Mouse (Mus musculus): ENCODE measurements at regions not wholly inside any gene's neighbourhood (a gene's known extent, or its start where the extent isn't known, plus 50 kb on each side); places are given as distances from the start of the nearest gene placed in this dataset.
"Not testable (repeated sequence)": the region's sequence is repeated elsewhere in the genome, so short reads cannot be mapped to it uniquely, and the experiment has no call there.

DNA sequence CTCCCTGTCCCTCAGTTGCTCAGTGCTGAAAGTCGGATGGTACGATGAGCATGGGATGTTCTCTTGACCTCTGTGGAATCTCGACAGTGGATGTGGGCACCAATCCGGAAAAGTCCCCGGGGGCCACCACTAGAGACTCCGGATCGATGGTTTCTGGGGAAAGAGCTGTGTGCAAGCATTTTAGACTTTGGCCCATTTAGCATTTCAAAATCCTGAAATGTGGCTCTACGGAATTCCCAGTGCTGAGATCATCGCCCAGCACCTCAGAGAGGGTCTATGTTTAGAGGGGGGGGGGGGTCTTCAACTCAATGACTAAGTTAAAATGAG is 68.6 kb downstream of the Tomm20 start:
- no peak for DNase-seq (ENCODE audit: low read depth, low spot score)
- H3K36me3 ChIP-seq (ENCODE audit: control insufficient read depth, insufficient read depth, low read length, poor library complexity, severe bottlenecking) = no peaks in the 10 kb centered on the region
- H3K27me3 ChIP-seq (ENCODE audit: control insufficient read depth, insufficient read depth, low read length, poor library complexity, severe bottlenecking) = no peaks in the 10 kb centered on the region

DNA sequence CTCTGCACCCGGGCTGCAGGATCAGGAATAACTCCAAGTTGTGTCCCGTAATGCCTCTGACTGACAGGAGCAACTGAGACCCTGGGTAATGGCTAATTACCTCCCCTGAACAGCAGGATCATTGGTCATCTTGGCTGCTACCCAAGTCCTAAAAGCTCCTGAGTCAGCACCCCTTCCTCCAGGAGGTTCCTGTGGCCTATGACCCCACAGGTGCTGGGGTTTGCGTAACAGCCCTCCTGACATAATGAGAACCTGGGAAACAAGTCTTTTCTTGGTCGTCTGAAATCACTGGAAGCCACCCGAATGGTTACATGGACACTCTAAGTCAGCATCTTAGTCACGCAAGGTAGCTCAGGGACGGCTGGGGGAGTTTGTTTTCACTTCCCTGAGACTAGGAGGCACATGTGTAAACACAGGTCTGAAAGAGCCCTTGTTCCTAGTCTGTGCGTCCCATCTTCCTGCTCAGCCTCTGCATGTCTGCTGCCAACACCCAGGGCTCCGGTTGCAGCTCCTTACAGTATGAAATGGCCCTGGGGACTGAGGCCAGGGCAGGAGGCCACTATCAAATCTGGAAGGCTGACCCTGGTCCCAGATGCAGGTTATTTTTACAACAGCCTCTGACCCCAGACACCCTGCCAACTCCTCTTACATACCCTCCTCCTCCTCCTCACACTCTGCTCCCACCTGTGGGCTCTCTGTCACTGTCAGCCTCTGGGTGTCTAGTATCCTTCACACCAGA is 69.2 kb downstream of the Tomm20 start:
- DNase-seq (ENCODE audit: low read depth, low spot score) = peak; percentile 52
- H3K27me3 ChIP-seq (ENCODE audit: control insufficient read depth, insufficient read depth, low read length, poor library complexity, severe bottlenecking) = no peaks in the 10 kb centered on the region
- H3K36me3 ChIP-seq (ENCODE audit: control insufficient read depth, insufficient read depth, low read length, poor library complexity, severe bottlenecking) = no peaks in the 10 kb centered on the region

DNA sequence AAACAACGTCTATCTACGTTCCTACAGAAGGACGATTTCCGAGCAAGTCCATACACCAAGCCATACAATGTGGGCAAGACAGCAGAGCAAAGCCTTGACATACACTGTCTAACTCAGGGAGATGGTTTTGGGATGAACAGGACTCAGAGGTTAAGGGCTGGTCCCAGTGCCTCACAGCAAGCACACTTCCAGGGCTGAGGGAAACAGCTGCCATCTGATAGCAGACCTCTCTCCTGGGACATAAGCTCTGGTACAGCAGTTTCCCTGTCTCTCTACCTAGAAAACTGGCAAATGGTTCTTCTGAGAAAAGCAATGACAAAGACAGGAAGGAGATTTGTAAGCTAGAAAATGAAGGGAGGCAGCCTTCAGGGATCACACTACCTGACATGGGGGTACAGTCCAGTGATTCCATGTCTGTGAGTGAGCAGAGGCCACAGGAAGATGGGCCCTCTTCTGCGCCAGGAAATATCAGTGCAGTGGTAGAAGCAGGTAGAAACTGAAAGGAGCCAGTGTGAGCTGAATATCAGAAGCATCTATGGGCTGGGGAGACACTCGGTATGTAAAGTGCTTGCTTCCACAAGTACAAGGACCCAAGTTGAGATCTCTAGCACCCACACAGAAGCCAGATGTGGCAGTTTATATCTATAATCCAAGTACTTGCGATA is 70.0 kb downstream of the Tomm20 start:
- peak; percentile 37 for DNase-seq (ENCODE audit: low read depth, low spot score)
- H3K36me3 ChIP-seq (ENCODE audit: control insufficient read depth, insufficient read depth, low read length, poor library complexity, severe bottlenecking) = no peaks in the 10 kb centered on the region

DNA sequence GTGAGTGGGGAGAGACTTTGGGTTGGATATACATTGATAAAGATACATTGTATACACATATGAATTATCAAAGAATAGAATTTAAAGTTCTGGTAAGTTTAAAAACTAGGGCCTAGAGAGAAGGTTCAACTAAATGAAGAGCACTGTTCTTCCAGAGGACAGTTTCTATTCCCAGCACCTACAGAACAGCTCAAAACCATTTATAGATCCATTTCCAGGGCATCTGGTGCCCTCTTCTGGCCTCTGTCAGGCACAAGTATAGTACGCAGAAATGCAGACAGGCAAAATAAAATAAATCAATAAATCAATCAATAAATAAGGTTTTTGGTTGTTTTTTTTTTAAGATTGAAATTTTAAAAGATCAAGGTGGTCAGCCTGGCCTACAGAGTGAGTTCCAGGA is 70.8 kb downstream of the Tomm20 start:
- Histone ChIP-seq H3K36me3 (ENCODE audit: control insufficient read depth, insufficient read depth, low read length, poor library complexity, severe bottlenecking) (no peaks in the 10 kb centered on the region), H3K27me3 (ENCODE audit: control insufficient read depth, insufficient read depth, low read length, poor library complexity, severe bottlenecking) (no peaks in the 10 kb centered on the region)
- DNase-seq (ENCODE audit: low read depth, low spot score) = peak; percentile 56

More for the DNA sequence above, 70.0 kb downstream of the Tomm20 start:
- H3K27me3 ChIP-seq (ENCODE audit: control insufficient read depth, insufficient read depth, low read length, poor library complexity, severe bottlenecking) = no peaks in the 10 kb centered on the region

DNA sequence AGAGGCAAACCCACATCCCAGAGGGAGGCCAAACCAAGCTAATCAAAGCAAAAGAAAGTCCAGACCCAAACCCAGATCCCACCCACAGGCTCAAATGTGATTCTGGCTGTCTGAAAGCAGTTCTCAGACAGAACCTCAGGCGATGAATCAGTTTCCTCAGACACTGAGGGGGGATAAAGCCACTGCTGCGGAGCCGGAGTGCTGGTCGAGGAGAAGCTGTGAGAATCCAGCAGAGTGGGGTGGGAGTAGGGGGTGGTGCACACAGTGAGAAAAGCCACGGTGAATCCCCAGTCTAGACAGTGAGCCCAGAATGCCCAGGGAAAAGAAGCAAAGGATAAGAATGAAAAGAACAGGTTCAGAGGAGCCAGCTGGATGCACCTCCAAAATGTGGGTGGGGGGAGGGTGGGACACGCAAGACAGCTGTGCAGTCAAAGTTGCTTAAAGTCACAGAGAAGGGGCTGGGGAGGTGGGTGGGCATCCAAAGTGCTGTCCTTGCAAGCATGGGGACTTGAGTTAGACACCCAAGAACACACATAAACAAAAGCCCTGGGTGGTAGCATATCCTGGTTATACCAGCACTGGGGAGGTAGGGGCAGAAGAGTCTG is 71.4 kb downstream of the Tomm20 start:
- H3K36me3 ChIP-seq (ENCODE audit: control insufficient read depth, insufficient read depth, low read length, poor library complexity, severe bottlenecking) = no peaks in the 10 kb centered on the region
- H3K27me3 ChIP-seq (ENCODE audit: control insufficient read depth, insufficient read depth, low read length, poor library complexity, severe bottlenecking) = no peaks in the 10 kb centered on the region

DNA sequence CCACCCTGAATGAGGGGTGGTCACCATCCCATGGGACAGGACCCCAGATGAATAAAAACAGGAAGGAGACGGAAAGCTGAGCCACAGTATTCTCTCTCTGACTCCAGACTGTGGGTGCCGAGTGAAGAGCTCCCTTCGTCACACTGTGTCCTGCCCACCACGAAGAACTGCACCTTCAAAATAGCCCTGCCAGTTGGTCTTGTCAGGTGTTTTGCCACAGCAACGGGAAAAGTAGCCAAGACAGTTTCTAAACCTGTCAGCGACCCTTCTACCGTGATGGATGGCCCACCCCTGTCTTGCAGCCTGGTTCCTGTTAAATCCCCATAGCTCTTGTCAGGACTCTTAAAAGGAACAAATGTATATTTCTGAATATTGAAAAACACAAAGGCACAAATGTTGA is 72.3 kb downstream of the Tomm20 start:
- Histone ChIP-seq H3K36me3 (ENCODE audit: control insufficient read depth, insufficient read depth, low read length, poor library complexity, severe bottlenecking) (no peaks in the 10 kb centered on the region), H3K27me3 (ENCODE audit: control insufficient read depth, insufficient read depth, low read length, poor library complexity, severe bottlenecking) (no peaks in the 10 kb centered on the region)
- DNase-seq (ENCODE audit: low read depth, low spot score) = no peak

More for the DNA sequence above, 71.4 kb downstream of the Tomm20 start:
- no peak for DNase-seq (ENCODE audit: low read depth, low spot score)

DNA sequence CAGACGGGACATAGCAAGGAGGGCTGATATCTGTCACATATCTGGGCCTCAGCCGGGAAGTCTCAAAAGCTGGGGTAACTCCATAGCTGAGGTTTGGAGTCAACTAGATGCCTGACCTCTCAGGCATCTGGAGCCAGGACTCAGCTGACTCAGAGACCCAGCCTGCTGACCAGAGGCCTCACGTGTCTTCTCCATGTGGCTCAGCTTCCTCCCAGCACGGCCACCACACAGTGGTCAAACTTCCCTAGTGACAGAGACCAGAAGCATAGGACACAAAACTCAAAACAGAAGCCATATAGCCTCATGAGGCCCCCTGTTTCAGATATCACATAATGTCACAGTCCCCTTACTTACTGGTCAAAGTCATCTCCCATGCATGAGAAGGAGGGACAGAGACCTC is 73.1 kb downstream of the Tomm20 start:
- DNase-seq (ENCODE audit: low read depth, low spot score) = no peak
- Histone ChIP-seq H3K27me3 (ENCODE audit: control insufficient read depth, insufficient read depth, low read length, poor library complexity, severe bottlenecking) (no peaks in the 10 kb centered on the region), H3K36me3 (ENCODE audit: control insufficient read depth, insufficient read depth, low read length, poor library complexity, severe bottlenecking) (no peaks in the 10 kb centered on the region)

DNA sequence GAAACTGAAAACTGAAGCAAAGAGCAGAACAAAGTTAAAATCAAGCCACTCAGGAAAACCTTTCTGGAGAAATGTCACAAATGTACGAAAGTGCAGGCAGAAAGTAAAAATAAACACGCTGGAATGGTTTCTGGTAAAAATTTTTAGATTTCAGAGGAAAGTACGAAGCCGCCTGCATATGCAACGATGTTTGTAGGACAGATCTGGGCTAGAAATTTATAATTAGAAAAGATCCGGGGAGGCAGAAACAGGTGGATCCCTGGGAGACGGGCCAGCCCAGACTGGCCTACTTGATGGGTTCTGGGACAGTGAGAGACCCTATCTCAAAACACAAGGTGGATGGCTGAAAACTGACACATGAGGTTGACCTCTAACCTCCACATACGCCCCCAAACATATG is 73.5 kb downstream of the Tomm20 start:
- no peak for DNase-seq (ENCODE audit: low read depth, low spot score)
- H3K36me3 ChIP-seq (ENCODE audit: control insufficient read depth, insufficient read depth, low read length, poor library complexity, severe bottlenecking) = no peaks in the 10 kb centered on the region
- no peaks in the 10 kb centered on the region for H3K27me3 ChIP-seq (ENCODE audit: control insufficient read depth, insufficient read depth, low read length, poor library complexity, severe bottlenecking)

DNA sequence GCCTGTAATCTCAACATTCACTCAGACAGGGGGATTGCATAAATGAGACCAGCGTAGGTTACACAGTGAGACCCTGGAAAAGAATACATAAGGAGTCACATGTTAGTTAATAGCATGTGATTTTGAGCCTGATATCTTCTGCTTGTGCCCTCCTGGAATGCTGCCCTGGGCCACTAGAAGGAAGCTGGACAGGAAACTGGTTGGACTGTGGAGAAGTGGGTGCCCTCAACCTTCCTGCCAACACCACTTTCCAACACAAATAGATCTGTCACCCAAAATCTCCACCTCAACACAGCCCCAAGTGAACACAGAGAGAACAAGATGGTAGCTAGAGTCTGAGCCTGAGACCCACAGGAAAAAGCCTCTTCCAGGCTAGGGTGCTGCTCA is 76.2 kb downstream of the Tomm20 start:
- no peaks in the 10 kb centered on the region for H3K36me3 ChIP-seq (ENCODE audit: control insufficient read depth, insufficient read depth, low read length, poor library complexity, severe bottlenecking)
- H3K27me3 ChIP-seq (ENCODE audit: control insufficient read depth, insufficient read depth, low read length, poor library complexity, severe bottlenecking) = no peaks in the 10 kb centered on the region
- no peak for DNase-seq (ENCODE audit: low read depth, low spot score)

DNA sequence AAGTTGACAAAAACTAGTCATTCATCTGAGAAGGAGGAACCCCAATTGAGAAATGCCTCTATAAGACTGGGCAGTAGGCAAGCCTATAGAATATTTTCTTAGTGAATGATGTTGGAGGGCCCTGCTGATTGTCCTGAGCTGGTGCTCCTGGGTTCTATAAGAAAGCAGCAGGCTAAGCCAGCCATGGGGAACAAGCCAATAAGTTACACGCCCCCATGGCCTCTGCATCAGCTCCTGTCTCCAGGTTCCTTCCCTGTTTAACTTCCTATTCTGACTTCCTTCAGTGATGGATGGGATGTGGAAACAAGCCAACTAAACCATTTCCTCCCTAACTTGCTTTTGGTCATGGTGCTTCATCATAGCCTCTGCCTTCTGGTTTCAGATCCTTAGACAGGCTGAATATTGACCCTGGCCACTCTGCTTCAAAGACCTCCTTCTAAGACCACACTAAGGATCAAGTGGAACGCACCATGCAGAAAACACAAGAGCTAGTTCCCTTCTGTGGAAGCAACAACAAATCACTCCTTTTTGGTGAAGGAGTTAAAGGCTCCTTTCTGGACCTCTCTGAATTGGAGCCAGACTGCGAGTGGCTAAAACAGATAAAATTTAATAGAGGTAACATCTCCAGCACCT is 76.7 kb downstream of the Tomm20 start:
- H3K36me3 ChIP-seq (ENCODE audit: control insufficient read depth, insufficient read depth, low read length, poor library complexity, severe bottlenecking) = no peaks in the 10 kb centered on the region
- peak; percentile 33 for DNase-seq (ENCODE audit: low read depth, low spot score)
- H3K27me3 ChIP-seq (ENCODE audit: control insufficient read depth, insufficient read depth, low read length, poor library complexity, severe bottlenecking) = no peaks in the 10 kb centered on the region

DNA sequence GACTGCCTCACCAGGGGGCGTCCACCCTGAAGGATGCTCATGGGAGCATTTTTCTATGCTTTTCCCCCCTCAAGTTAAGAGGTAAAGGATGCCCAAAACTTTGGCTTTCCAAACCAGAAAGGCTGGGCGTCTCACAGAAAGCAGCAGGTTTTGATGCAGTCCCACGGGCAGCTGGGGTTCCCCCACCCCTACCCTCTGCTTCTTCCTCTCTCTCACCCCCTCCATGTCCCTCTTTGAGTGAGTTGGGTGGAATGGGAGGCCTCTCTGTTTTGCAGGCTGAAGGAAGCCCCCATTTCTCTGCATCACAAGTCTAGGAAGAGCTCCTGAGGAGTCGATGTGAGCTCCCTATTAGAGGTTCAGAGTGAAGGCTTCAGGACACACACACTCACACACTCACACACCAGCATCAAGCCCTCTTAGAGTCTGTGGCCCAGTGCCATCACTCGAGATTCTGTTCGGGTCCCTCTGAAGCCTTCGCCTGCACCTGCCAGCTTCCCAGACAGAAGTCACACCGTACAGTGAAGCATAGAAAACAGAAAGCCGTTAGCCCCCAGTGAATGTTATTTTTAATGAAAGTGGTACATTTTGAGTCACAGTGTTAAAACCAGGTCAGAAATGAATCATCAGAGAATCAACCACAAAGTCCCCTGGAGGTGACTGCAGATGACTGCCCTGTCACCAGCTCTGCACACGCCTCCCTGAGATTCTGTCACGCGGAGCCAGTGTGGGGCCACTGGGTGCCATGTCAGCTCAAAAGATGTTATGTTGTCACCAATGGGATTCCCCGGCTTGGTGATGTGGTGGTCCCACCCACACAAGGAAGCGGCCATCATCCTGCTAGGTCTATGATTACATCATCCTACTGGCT is 78.3 kb downstream of the Tomm20 start:
- H3K36me3 ChIP-seq (ENCODE audit: control insufficient read depth, insufficient read depth, low read length, poor library complexity, severe bottlenecking) = no peaks in the 10 kb centered on the region
- DNase-seq (ENCODE audit: low read depth, low spot score) = peak; percentile 94
- no peaks in the 10 kb centered on the region for H3K27me3 ChIP-seq (ENCODE audit: control insufficient read depth, insufficient read depth, low read length, poor library complexity, severe bottlenecking)

DNA sequence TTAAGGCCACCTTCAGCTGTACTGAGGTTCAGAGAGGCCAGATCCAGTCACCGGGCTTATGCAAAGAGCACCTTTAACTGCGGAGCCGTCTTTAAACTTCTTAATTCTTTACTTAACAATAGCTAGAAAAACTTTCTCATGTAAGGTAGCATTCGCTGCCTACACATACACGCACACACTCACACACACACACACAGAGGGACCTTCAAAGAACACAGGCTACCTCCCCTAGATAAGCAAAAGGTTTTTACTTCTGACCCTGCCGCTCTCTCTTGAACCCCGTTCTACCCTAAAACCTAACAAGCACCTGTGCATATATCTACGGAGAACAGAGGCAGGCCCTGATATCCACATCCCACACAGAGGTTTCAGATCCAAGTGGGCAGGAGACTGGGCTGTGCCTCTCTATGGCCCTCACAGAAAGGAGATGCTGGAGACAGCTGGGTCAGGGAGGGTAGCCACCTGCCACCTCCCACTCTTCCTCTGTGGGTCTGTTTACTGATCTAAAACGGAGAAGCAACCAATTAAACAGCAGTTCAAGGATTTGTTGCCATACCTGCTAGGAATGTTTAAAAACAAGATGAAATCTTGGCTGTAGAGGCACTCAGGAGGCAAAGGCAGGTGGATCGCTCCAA is 81.2 kb downstream of the Tomm20 start:
- Histone ChIP-seq H3K27me3 (ENCODE audit: control insufficient read depth, insufficient read depth, low read length, poor library complexity, severe bottlenecking) (no peaks in the 10 kb centered on the region), H3K36me3 (ENCODE audit: control insufficient read depth, insufficient read depth, low read length, poor library complexity, severe bottlenecking) (no peaks in the 10 kb centered on the region)
- DNase-seq (ENCODE audit: low read depth, low spot score) = peak; percentile 25

DNA sequence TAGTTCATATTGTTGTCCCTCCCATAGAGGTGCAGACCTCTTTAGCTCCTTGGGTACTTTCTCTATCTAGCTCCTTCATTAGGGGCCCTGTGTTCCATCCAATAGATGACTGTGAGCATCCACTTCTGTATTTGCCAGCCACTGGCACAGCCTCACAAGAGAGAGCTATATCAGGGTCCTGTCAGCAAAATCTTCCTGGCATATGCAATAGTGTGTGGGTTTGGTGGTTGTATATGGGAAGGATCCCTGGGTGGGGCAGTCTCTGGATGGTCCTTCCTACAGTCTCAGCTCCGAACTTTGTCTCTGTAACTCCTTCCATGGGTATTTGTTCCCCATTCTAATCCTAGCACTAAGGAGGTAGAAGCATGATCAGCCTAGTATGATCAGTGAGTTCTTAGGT is 82.0 kb downstream of the Tomm20 start:
- not testable (repeated sequence) for H3K36me3 ChIP-seq (ENCODE audit: control insufficient read depth, insufficient read depth, low read length, poor library complexity, severe bottlenecking); H3K27me3 ChIP-seq (ENCODE audit: control insufficient read depth, insufficient read depth, low read length, poor library complexity, severe bottlenecking); DNase-seq (ENCODE audit: low read depth, low spot score)

DNA sequence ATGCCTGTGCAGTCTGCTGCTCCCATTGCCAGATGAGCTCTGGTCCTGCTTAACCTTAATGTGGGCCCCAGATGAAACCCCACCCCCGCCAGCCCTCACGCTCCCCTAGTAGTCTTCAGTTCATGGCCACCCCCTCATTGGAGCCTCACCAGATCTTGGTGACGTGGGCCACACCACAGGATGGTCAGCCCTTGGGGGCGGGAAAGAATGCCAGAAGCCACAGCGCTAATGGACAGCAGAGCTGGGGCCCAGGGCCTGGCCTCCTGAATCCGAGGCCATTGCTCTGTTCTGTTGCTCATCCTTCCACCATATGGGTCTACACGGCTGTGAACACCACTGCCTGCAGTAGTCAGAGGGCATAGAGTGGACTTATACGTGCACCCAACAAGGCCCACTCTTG is 83.9 kb downstream of the Tomm20 start:
- no peaks in the 10 kb centered on the region for H3K27me3 ChIP-seq (ENCODE audit: control insufficient read depth, insufficient read depth, low read length, poor library complexity, severe bottlenecking)
- H3K36me3 ChIP-seq (ENCODE audit: control insufficient read depth, insufficient read depth, low read length, poor library complexity, severe bottlenecking) = no peaks in the 10 kb centered on the region
- DNase-seq (ENCODE audit: low read depth, low spot score) = no peak

Data from splenic B cell, adult 2 months (primary cell).